Mouse (Mus musculus) left cerebral cortex, adult 18-20 months (tissue): ENCODE measurements at regions not wholly inside any gene's neighbourhood (a gene's known extent, or its start where the extent isn't known, plus 50 kb on each side); places are given as distances from the start of the nearest gene placed in this dataset.

Experiments used
- DNase-seq, 2 experiments: peaks; one replicate each; pipeline ENCODE4 v3.0.0; 2021 to 2022; ENCODE audit warnings: low spot score in 2 of 2, mixed read lengths in 1 of 2

GRCm38 (mm10) chr12:10062006-10062514, 307.7 kb upstream of the Nt5c1b start:
- DNase-seq: no peak

GRCm38 (mm10) chr12:10078341-10078740, 291.4 kb upstream of the Nt5c1b start:
- no peak for DNase-seq

GRCm38 (mm10) chr12:10079482-10079881, 290.3 kb upstream of the Nt5c1b start:
- peak; percentile 3 to 17 for DNase-seq

- DNase-seq: no peak
Observed at GRCm38 (mm10) chr12:10112874-10113453, 256.8 kb upstream of the Nt5c1b start.

GRCm38 (mm10) chr12:10122102-10122501, 247.7 kb upstream of the Nt5c1b start:
- DNase-seq: no peak

GRCm38 (mm10) chr12:10127995-10128573, 241.7 kb upstream of the Nt5c1b start:
- DNase-seq: no peak

- DNase-seq: no peak
Observed at GRCm38 (mm10) chr12:10134141-10134540, 235.6 kb upstream of the Nt5c1b start.

GRCm38 (mm10) chr12:10135915-10136314, 233.9 kb upstream of the Nt5c1b start:
- no peak for DNase-seq

GRCm38 (mm10) chr12:10140131-10140530, 229.6 kb upstream of the Nt5c1b start:
- DNase-seq: no peak

GRCm38 (mm10) chr12:10160837-10161236, 208.9 kb upstream of the Nt5c1b start:
- DNase-seq: no peak

GRCm38 (mm10) chr12:10168042-10168441, 201.7 kb upstream of the Nt5c1b start:
- DNase-seq: no peak

GRCm38 (mm10) chr12:10168581-10168980, 201.2 kb upstream of the Nt5c1b start:
- peak; percentile 57 to 67 for DNase-seq

- no peak for DNase-seq
Observed at GRCm38 (mm10) chr12:10178718-10179117, 191.1 kb upstream of the Nt5c1b start.

- no peak for DNase-seq
Observed at GRCm38 (mm10) chr12:10179147-10179814, 190.5 kb upstream of the Nt5c1b start.

GRCm38 (mm10) chr12:10179815-10180468, 189.8 kb upstream of the Nt5c1b start:
- no peak for DNase-seq

GRCm38 (mm10) chr12:10182589-10182988, 187.2 kb upstream of the Nt5c1b start:
- DNase-seq: no peak

- no peak for DNase-seq
Observed at GRCm38 (mm10) chr12:10186576-10186975, 183.2 kb upstream of the Nt5c1b start.

GRCm38 (mm10) chr12:10189746-10190145, 180.0 kb upstream of the Nt5c1b start:
- DNase-seq: no peak

GRCm38 (mm10) chr12:10197906-10198460, 171.8 kb upstream of the Nt5c1b start:
- DNase-seq: no peak

GRCm38 (mm10) chr12:10209841-10210240, 159.9 kb upstream of the Nt5c1b start:
- DNase-seq: no peak

GRCm38 (mm10) chr12:10222821-10223220, 147.0 kb upstream of the Nt5c1b start:
- DNase-seq: no peak

GRCm38 (mm10) chr12:10223832-10224231, 145.9 kb upstream of the Nt5c1b start:
- DNase-seq: peak; percentile 37
